Mouse (Mus musculus): ENCODE data around the gene E130114P18Rik.

GRCm38 (mm10) chr4:97775494-97776265 is 2.2 kb downstream of the E130114P18Rik start:
- TF ChIP-seq GATA1 (IDR thresholded peaks at IDR 0.05; ENCODE audit: borderline replicate concordance, low read length) (no peak), FLI1 (IDR thresholded peaks at IDR 0.05; ENCODE audit: low read length) (no peak)
